Mouse (Mus musculus): ENCODE data around the gene Sdc3. TPM values are rescaled to one million over a fixed set of nuclear protein-coding genes. Genes with fewer than 3 reads are reported as not detected.

Gene Sdc3
- polyA plus RNA-seq, 1 experiment: 36.9 TPM

GRCm38 (mm10) chr4:130820594-130821255 lies 28.4 kb downstream of the Sdc3 start:
- no peak for DNase-seq (ENCODE audit: low read depth)

- DNase-seq (ENCODE audit: low read depth): no peak
Observed at GRCm38 (mm10) chr4:130828851-130829673, 36.7 kb downstream of the Sdc3 start.

- DNase-seq (ENCODE audit: low read depth): no peak
Observed at GRCm38 (mm10) chr4:130834122-130834521, 41.8 kb downstream of the Sdc3 start.

DNA sequence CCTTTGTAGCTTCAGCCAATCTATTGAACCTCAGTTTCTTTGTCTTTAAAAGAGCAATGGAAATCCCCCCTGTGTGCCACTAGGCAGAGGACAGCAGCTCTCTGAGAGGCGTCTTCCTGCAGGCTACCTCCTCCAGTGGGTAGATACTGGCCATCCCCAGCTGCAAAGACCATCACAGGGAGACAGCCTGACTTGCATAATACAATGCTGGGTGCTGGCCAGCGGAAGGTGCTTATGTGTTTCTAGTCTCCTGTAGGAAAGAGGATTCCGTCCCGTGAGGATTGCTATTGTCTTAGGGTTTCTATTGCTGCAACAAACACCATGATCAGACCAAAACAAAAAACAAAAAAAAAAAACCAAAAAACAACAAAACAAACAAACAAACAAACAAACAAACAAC lies 43.2 kb downstream of the Sdc3 start:
- DNase-seq (ENCODE audit: low read depth): no peak

DNA sequence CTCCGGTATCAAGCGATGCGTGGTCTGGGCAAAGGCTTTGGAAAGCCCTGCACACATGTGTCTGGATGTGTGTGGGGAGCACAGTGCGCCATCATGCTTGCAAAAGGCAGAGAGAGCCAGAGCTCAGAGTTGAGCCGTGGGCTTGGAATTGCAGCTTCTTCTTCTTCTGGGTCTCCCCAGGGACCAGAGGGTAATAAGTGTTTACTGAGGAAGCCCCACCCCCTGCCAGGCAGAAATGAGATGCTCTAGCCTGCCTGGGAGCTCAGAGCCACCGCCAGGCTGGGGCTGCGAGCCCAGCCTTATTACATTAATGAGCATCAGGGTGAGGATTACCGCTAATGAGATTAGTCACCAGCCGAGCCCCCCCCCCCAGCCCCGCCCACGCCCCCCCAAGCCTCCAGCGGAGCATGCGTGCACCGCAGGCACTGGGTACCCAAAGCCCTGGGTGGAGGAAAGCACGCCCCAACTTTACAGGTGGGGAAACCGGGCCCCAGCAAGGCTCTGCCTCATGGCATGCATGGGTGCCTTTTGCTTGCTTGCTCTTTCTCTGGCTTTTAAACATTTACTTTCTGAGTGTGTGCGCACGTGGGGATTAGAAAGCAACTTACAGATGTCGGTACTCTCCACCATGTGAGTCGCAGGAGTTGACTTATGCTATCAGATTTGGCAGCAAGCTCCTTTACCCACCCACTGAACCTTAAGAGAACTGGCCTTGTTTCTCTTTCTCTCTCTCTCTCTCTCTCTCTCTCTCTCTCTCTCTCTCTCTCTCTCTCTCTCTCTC lies 44.1 kb downstream of the Sdc3 start:
- DNase-seq (ENCODE audit: low read depth): no peak

GRCm38 (mm10) chr4:130838585-130838984 lies 46.2 kb downstream of the Sdc3 start:
- DNase-seq (ENCODE audit: low read depth): no peak

DNA sequence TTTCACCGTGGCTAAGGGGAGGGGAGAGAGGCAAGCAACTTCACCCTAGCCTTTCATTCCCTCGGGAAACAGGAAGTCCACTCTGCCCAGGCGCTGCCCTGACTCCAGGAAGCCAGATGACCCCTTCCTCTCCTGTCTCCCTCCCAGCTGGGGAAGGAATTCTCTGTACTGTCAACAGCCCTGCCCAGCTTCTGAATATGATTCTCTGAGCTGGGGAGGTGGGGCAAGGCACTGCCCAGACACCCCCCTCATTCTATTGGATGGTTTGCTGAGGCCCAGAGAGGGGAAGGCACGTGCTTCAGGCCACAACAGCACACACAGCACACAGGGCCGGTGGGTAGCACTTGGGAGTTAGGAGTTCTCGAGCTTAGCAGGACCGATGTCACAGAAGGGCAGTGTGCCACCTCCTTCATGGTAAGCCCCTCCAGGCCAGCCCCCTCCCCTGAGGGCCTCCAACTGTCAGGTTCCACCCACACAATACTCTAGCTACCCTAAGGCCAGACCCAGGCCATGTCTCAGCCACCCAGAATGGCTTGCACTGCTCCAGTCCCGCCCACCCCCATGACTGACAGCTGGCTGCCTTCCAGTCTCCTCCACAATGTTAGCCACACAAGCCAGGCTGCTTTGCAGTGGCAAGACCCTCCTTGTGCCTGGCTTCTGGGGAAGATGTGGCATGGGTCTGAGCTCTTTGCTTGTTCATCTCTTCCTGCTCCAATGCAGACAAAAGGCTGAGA lies 48.9 kb downstream of the Sdc3 start:
- no peak for DNase-seq (ENCODE audit: low read depth)

DNA sequence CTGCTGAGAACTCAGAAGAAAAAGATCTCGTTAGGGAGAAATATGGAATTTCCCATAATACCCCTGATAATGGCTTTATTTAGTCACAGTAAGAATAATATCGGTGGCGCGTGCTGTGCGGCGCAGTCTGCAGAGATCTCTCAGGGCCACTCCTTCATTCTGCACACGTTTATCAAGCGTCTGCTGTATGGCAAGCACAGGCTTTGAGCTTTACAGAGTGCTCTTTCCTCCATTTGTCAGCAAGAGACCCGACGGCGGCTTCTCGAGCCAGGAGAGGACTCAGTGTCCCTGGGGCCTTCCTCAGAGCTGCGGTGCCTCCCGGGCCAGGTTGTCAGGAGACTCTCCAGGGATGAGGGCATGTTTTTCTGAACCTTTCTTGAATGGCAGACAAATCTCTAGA lies 56.5 kb downstream of the Sdc3 start:
- DNase-seq (ENCODE audit: low read depth): no peak

- no peak for DNase-seq (ENCODE audit: low read depth)
Observed at GRCm38 (mm10) chr4:130857661-130858060, 65.3 kb downstream of the Sdc3 start.

DNA sequence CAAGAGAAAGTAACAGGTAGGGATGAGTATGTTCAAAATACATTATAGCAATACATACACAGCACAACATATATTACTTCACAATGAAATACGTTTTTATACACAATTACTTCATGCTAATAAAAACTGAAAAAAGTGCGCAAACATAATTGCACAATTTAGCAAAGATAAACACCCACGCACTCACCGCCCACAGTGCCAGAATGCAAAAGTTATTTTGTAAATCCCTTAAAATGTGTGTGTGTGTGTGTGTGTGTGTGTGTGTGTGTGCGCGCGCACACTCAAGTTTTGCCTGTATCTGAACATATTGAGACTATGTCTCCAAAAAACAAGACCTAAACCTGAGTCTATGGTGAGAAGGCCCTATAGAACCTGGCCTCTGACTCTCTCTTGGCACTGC lies 66.5 kb downstream of the Sdc3 start:
- DNase-seq (ENCODE audit: low read depth): no peak

DNA sequence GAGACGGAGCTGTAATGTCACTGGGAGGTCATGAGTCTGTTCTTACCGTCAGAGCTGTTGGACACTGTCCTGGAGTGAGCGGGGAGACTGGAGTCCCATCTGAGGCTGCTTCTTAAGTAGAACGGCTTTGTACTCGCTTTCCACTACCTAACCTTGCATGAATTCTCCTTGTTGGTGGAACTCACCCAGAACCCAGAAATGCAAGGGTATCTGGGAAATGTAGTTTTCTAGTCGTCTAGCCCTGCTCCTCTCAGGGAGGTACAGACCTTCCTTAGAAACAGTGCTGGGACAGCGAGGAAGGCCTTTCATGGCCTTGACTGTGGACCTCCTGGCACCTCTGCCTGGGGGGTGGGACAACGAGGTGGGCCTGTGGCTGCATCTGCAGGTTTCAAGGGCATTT lies 67.1 kb downstream of the Sdc3 start:
- DNase-seq (ENCODE audit: low read depth): no peak

- no peak for DNase-seq (ENCODE audit: low read depth)
Observed at GRCm38 (mm10) chr4:130860902-130861652, 68.7 kb downstream of the Sdc3 start.

DNA sequence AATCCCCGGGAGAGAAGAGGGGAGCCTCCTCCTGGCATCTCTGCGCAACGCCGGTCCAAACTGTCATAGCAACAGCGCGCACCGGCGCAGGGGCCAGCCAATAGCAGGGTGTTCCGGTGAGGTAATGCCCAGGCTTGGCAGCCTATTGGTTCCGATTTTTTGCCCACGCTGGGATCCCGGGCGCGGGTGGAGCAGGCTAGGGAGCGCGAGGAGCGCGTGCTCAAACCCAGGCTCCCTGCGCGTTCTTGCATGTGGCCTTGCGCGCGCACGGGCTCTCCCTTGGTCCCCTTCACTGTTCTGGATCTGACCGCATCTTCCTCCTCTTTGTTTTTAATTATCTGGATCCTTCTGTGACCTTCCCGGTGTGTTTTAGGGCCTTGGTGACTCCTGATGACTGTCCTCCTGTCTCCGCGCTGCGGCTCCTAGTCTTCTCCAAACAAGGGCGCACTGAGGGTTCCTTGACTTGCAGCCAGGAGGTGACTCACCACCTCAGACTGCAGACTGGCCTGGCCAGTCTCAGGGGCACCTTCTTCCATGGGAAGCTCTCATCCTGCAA lies 69.4 kb downstream of the Sdc3 start:
- no peak for DNase-seq (ENCODE audit: low read depth)

- no peak for DNase-seq (ENCODE audit: low read depth)
Observed at GRCm38 (mm10) chr4:130862538-130862937, 70.2 kb downstream of the Sdc3 start.

GRCm38 (mm10) chr4:130865460-130865859 lies 73.1 kb downstream of the Sdc3 start:
- DNase-seq (ENCODE audit: low read depth): no peak

DNA sequence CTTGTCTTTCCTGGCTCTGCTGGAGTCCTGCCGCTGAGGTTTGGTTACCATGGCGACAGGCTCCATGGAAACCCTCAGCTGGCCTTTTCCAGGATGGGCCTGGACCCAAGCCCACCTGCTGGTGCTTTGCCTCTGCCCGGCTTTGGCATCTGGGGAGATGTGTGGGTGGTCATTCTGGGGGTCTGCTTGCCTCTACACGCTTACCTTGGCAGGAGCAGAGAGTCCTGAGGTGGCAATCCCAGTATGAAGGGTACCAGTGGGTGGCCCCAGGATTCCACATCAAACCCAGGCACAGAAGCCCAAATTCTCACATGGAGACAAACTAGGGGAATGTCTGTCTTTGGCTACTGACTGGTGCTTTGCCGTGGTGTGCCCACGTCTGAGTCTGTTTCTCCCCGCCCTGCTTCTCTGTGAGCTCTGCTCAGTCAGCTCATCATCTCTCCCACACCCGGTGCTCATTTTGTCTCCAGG lies 73.6 kb downstream of the Sdc3 start:
- DNase-seq (ENCODE audit: low read depth): no peak

DNA sequence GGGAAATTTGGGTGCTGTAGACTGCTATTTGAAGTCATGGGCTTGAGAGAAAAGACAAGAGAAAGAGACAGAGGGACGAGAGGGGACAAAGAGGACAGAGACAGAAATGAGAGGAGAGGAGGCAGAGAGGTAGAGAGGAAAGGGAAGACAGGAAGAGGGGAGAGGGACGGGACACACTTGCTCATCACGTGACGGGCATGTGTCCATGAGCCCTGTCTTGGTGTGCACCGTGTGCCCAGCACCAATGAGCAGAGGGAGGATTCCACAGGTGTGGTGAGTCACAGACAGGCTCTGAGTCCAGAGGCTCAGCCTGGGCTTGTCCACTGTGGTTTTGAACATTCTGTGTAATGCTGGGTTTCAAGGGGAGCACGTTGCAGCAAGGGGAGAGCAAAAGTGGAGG lies 75.6 kb downstream of the Sdc3 start:
- DNase-seq (ENCODE audit: low read depth): no peak

GRCm38 (mm10) chr4:130868803-130869202 lies 76.5 kb downstream of the Sdc3 start:
- no peak for DNase-seq (ENCODE audit: low read depth)

DNA sequence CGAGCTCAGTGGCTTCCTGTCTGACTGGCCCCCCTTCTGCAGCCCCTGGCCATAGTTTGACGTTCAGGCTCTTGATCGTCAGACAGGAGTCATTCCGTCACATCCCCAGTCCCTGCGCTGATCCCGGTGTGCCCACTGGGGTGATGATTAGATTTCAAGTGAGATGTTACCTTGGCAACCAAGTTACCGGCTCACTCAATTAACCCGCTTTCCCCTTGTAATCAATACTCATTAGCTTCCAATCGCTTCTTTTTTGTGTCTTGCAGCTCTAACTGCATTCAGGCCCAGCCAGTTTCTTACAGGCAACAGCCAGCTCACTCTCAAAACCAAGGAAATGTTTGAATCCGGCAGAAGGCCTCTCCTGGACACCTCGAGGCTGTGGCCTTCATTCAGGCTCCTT lies 80.1 kb downstream of the Sdc3 start:
- no peak for DNase-seq (ENCODE audit: low read depth)

DNA sequence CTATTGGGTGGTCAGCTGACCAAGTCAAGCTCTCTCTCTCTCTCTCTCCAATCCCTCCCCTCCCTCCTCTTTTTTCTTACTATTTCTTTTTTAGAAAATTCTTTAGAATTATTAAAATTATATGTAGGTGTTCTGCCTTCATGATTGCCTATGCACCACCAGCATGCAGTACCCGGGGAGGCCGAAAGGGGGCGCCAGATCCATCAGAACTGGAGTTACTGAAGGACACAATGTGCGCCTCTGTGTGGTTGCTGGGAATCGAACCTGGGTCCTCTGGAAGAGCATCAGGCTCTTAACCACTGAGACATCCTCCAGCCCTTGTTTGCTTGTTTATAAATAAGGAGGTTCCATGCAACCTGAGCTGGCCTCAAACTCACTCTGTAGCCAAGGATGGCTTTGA lies 81.1 kb downstream of the Sdc3 start:
- no peak for DNase-seq (ENCODE audit: low read depth)

DNA sequence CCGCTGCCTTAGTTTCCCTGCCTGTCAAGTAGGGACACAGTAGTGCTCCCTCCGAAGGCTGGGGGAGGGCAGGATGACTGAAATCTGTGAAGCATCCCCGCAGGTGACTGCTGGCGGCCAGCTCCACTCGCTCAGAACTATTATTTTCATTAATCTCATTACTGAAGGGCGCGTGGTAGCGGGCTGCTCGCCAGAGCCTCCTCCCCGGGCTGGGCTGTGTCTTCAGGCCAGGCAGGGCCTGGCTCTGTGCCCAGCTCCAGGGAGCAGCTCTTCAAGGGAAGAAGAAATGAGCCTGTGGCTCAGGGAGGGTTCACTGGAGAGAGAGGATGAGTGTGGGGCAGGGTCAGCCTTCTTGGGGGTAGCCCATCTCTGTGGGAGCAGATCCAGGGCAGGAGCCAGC lies 82.3 kb downstream of the Sdc3 start:
- DNase-seq (ENCODE audit: low read depth): no peak

Data from gonadal fat pad, adult 2 months (tissue).